In the genomic region with DNA sequence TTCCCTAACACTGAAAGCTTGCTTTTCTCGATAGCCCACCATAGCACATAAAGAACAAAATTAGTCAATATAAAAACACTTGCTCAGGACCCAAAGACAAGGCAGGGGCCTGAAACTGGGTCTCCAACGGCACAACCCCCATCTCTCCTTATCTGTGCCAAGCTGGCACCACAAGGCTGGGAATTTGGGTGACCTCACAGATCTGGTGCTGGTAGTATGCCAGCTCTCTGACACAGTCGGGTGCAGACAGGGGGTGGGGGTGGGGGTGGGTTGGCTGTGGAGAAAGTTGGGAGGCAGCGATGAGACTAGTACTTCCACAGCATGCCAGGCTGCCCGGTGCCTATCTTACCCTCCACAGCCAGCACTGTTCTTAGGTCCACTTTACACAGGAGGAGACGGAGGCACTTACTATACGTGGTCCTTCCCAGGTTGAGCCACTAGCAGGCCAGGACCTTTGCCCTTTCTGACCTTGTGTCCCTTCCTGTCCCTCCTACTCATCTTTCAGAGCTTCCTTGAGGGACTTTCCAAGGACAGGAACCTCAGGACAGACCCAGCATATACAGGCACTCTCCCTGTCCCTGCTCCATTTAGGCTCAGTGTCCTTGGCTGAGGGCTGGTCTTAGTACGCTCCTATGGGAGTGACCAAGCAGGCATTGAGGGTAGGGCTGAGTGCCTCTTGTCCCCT, we compare ENCODE assay signal across 8 mouse cellular contexts. TPM values are rescaled to one million over a fixed set of nuclear protein-coding genes. Genes with fewer than 3 reads are reported as not detected.
DNase-seq lines count a peak whose midpoint lies in the region; ATAC-seq and TF ChIP-seq lines count a peak whose summit lies in the region.

No protein-coding gene starts in this region.

- H3K36me3 ChIP-seq in heart, embryonic 14.5 days (ENCODE audit: control insufficient read depth, insufficient read depth, low read length): peaks cover 7% of the 10 kb centered on the region; the same call in 1 of the 2 replicates
- H3K36me3 ChIP-seq in forebrain, embryonic 14.5 days (ENCODE audit: control insufficient read depth, insufficient read depth, low read length): no peaks in the 10 kb centered on the region
- 0 out of 2 replicates have a peak, but pooled peaks cover 4% of the 10 kb centered on the region for H3K36me3 ChIP-seq in liver, postnatal 0 days (replicated peaks; ENCODE audit: insufficient read depth, low read length)

- no peaks in the 10 kb centered on the region for H3K27me3 ChIP-seq in heart, embryonic 14.5 days (ENCODE audit: control insufficient read depth, insufficient read depth, low read length)
- no peaks in the 10 kb centered on the region for H3K27me3 ChIP-seq in forebrain, embryonic 14.5 days (replicated peaks; ENCODE audit: control insufficient read depth, insufficient read depth, low read length)
- H3K27me3 ChIP-seq in liver, postnatal 0 days (ENCODE audit: insufficient read depth, low read length): no peaks in the 10 kb centered on the region

- H3K4me2 ChIP-seq in heart, embryonic 14.5 days (ENCODE audit: low read length): peak overlapping the region; percentile 92
- H3K4me2 ChIP-seq in forebrain, embryonic 14.5 days (ENCODE audit: low read length): peak overlapping the region; percentile 76; the same call in 1 of the 2 replicates
- H3K4me2 ChIP-seq in liver, postnatal 0 days (ENCODE audit: low read depth, low read length): peak overlapping the region; percentile 96

- DNase-seq in heart, adult 9 months (ENCODE audit: low spot score in 2 of 2): no peak
- peak; percentile 24 for DNase-seq in NIH3T3 (ENCODE audit: low read depth)
- DNase-seq in forebrain, embryonic 14.5 days (ENCODE audit: low spot score): peak; percentile 33
- DNase-seq in liver, postnatal 0 days: no peak
- DNase-seq in urinary bladder, adult 18-20 months (ENCODE audit: low spot score in 2 of 2): no peak
- no peak for DNase-seq in ovary, postnatal 14 days (ENCODE audit: low spot score)

- no peak for TF ChIP-seq CTCF in liver, postnatal 0 days (IDR thresholded peaks at IDR 0.05; ENCODE audit: low read depth)

- TF ChIP-seq EP300 in liver, postnatal 0 days (IDR thresholded peaks at IDR 0.05; ENCODE audit: low read depth): no peak

- H3K27ac ChIP-seq in heart, embryonic 14.5 days (replicated peaks in 1 of 2; ENCODE audit: control insufficient read depth in 1 of 2, insufficient read depth in 1 of 2, low read depth in 2 of 2, low read length in 2 of 2): no peak overlapping the region
- no peak overlapping the region for H3K27ac ChIP-seq in forebrain, embryonic 14.5 days (ENCODE audit: low read depth, low read length)
- peak overlapping the region; percentile 79 for H3K27ac ChIP-seq in liver, postnatal 0 days (ENCODE audit: low read depth)

- H3K4me1 ChIP-seq in heart, embryonic 14.5 days (ENCODE audit: control insufficient read depth in 2 of 2, insufficient read depth in 2 of 2, low read length in 2 of 2): peaks cover 38 to 57% of the 10 kb centered on the region in 2 experiments
- H3K4me1 ChIP-seq in forebrain, embryonic 14.5 days (ENCODE audit: control insufficient read depth, insufficient read depth, low read length): peaks cover 16% of the 10 kb centered on the region
- H3K4me1 ChIP-seq in liver, postnatal 0 days (ENCODE audit: insufficient read depth): peaks cover 56% of the 10 kb centered on the region

- 70% methylated on average over 8 of the region's 8 CpGs for WGBS in heart, embryonic 14.5 days
- 78% methylated on average over 8 of the region's 8 CpGs for WGBS in forebrain, embryonic 14.5 days
- 60% methylated on average over 8 of the region's 8 CpGs for WGBS in liver, postnatal 0 days (ENCODE audit: insufficient replicate concordance)

- H3K9ac ChIP-seq in heart, embryonic 14.5 days (ENCODE audit: low read length): peak overlapping the region; percentile 48
- no peak overlapping the region; the same call in 1 of the 2 replicates for H3K9ac ChIP-seq in forebrain, embryonic 14.5 days (ENCODE audit: low read length)
- H3K9ac ChIP-seq in liver, postnatal 0 days (replicated peaks): peak overlapping the region; percentile 72; the same call in 1 of the 2 replicates

- no peak for ATAC-seq in heart, embryonic 14.5 days (ENCODE audit: insufficient number of reproducible peaks, insufficient read depth, low FRiP score, low read depth)
- ATAC-seq in forebrain, embryonic 14.5 days: no peak
- ATAC-seq in liver, postnatal 0 days: no peak
- ATAC-seq in megakaryocyte-erythroid progenitor cell, adult 5-6 weeks (replicated peaks; ENCODE audit: low FRiP score, low TSS enrichment, poor library complexity, severe bottlenecking): no peak

- H3K4me3 ChIP-seq in heart, embryonic 14.5 days (ENCODE audit: control insufficient read depth in 1 of 2, insufficient read depth in 1 of 2, low read depth in 1 of 2, low read length in 2 of 2): no peak overlapping the region
- no peak overlapping the region for H3K4me3 ChIP-seq in forebrain, embryonic 14.5 days (ENCODE audit: low read depth, low read length)
- H3K4me3 ChIP-seq in liver, postnatal 0 days (ENCODE audit: low read depth, low read length): peak overlapping the region; percentile 79

- H3K9me3 ChIP-seq in heart, embryonic 14.5 days (ENCODE audit: control insufficient read depth, low read length): no peaks in the 10 kb centered on the region
- no peaks in the 10 kb centered on the region for H3K9me3 ChIP-seq in forebrain, embryonic 14.5 days (replicated peaks; ENCODE audit: control insufficient read depth, low read length)
- H3K9me3 ChIP-seq in liver, postnatal 0 days (ENCODE audit: low read length): no peaks in the 10 kb centered on the region

RNA-seq across cellular contexts. Expression of a gene that starts 2.1 kb away (rescaled TPM):
- 23.5 and 25.2 TPM in 2 replicates for polyA plus RNA-seq in heart, embryonic 14.5 days (2014; fragmentation: Nextera tagmentation; extraction: Ambion mirVana)
- polyA plus RNA-seq in forebrain, embryonic 14.5 days (2014; fragmentation: Nextera tagmentation; extraction: Ambion mirVana): 20.1 and 24.1 TPM in 2 replicates
- 3.5 and 4.3 TPM in 2 replicates for polyA plus RNA-seq in liver, postnatal 0 days (2015; fragmentation: Nextera tagmentation; extraction: Ambion mirVana)
- 20.3 and 26.2 TPM in 2 replicates for total RNA-seq in megakaryocyte-erythroid progenitor cell, adult 5-6 weeks (2014; fragmentation: Nextera tagmentation)
- 3.4 and 7.2 TPM in 2 replicates for total RNA-seq in megakaryocyte-erythroid progenitor cell, adult 5-6 weeks (2017)

RNA-seq across cellular contexts. Expression of a gene that starts 2.1 kb away (rescaled TPM):
- polyA plus RNA-seq in heart, embryonic 14.5 days (2014; fragmentation: Nextera tagmentation; extraction: Ambion mirVana): 21.1 and 22.1 TPM in 2 replicates
- 12.6 and 16.0 TPM in 2 replicates for polyA plus RNA-seq in forebrain, embryonic 14.5 days (2014; fragmentation: Nextera tagmentation; extraction: Ambion mirVana)
- polyA plus RNA-seq in liver, postnatal 0 days (2015; fragmentation: Nextera tagmentation; extraction: Ambion mirVana): 5.3 and 6.2 TPM in 2 replicates
- total RNA-seq in megakaryocyte-erythroid progenitor cell, adult 5-6 weeks (2014; fragmentation: Nextera tagmentation): 5.3 and 8.3 TPM in 2 replicates
- total RNA-seq in megakaryocyte-erythroid progenitor cell, adult 5-6 weeks (2017): 7.9 and 8.3 TPM in 2 replicates

RNA-seq across cellular contexts. Expression of a gene that starts 35.2 kb away (rescaled TPM):
- polyA plus RNA-seq in heart, embryonic 14.5 days (2014; fragmentation: Nextera tagmentation; extraction: Ambion mirVana): not detected in 2 replicates
- not detected in 2 replicates for polyA plus RNA-seq in forebrain, embryonic 14.5 days (2014; fragmentation: Nextera tagmentation; extraction: Ambion mirVana)
- polyA plus RNA-seq in liver, postnatal 0 days (2015; fragmentation: Nextera tagmentation; extraction: Ambion mirVana): not detected in 2 replicates
- total RNA-seq in megakaryocyte-erythroid progenitor cell, adult 5-6 weeks (2014; fragmentation: Nextera tagmentation): not detected in 2 replicates
- not detected in 2 replicates for total RNA-seq in megakaryocyte-erythroid progenitor cell, adult 5-6 weeks (2017)

RNA-seq across cellular contexts. Expression of a gene that starts 48.8 kb away (rescaled TPM):
- polyA plus RNA-seq in heart, embryonic 14.5 days (2014; fragmentation: Nextera tagmentation; extraction: Ambion mirVana): not detected in 2 replicates
- not detected in 2 replicates for polyA plus RNA-seq in forebrain, embryonic 14.5 days (2014; fragmentation: Nextera tagmentation; extraction: Ambion mirVana)
- not detected in 2 replicates for polyA plus RNA-seq in liver, postnatal 0 days (2015; fragmentation: Nextera tagmentation; extraction: Ambion mirVana)
- 2.1 TPM in 1 of 2 replicates, not detected in the other for total RNA-seq in megakaryocyte-erythroid progenitor cell, adult 5-6 weeks (2014; fragmentation: Nextera tagmentation)
- not detected in 2 replicates for total RNA-seq in megakaryocyte-erythroid progenitor cell, adult 5-6 weeks (2017)

RNA-seq across cellular contexts. Expression of a gene that starts 55.2 kb away (rescaled TPM):
- not detected in 2 replicates for polyA plus RNA-seq in heart, embryonic 14.5 days (2014; fragmentation: Nextera tagmentation; extraction: Ambion mirVana)
- not detected in 2 replicates for polyA plus RNA-seq in forebrain, embryonic 14.5 days (2014; fragmentation: Nextera tagmentation; extraction: Ambion mirVana)
- 1.3 and 7.7 TPM in 2 replicates for polyA plus RNA-seq in liver, postnatal 0 days (2015; fragmentation: Nextera tagmentation; extraction: Ambion mirVana)
- total RNA-seq in megakaryocyte-erythroid progenitor cell, adult 5-6 weeks (2014; fragmentation: Nextera tagmentation): not detected in 2 replicates
- not detected in 2 replicates for total RNA-seq in megakaryocyte-erythroid progenitor cell, adult 5-6 weeks (2017)

Comparison
In these comparisons a context has a peak if more than half of its experiments do, and no peak if none do; other contexts are left out.
1. DNase-seq: peak in NIH3T3 (single experiment) and forebrain, embryonic 14.5 days (single experiment); none in heart, adult 9 months (0 of 2), liver, postnatal 0 days (single experiment), urinary bladder, adult 18-20 months (0 of 2) and ovary, postnatal 14 days (single experiment).
2. Peak in every context shown above with its lines, with median percentiles within 50 percentile points of each other: H3K4me2 ChIP-seq.